Mouse (Mus musculus): Measurements from ENCODE around the gene Mast3. TPM values are rescaled to one million over a fixed set of nuclear protein-coding genes. Genes with fewer than 3 reads are reported as not detected.

The Mast3 gene
- polyA plus RNA-seq, 1 experiment: 45.2 TPM

DNA sequence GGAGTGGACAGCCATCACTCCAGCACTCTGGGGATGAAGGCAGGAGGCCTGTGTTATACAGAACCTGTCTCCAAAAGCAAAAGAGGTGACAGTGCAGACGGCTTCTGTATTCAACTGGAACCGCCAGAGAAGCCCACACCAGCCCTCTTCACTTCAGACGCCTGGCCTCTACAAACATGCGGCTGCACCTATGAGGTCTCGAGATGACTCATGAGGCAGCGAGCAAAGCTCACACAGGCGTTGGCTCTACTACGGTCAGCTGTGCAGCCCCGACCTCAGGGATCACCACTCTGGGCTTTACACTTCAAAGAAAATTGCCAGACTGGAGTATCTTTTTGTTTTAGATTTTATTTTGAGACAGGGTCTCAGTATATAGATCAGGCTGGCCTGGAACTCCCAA is 32.0 kb downstream of the Mast3 start:
- no peak for DNase-seq (ENCODE audit: low read depth)

GRCm38 (mm10) chr8:70772075-70772474 is 32.8 kb downstream of the Mast3 start:
- no peak for DNase-seq (ENCODE audit: low read depth)
- TF ChIP-seq POLR2A (IDR thresholded peaks at IDR 0.05; ENCODE audit: borderline replicate concordance, extremely low read depth, insufficient read depth, insufficient read length, poor library complexity, severe bottlenecking) (no peak), CTCF (IDR thresholded peaks at IDR 0.05; ENCODE audit: borderline replicate concordance, extremely low read depth, insufficient read depth, insufficient read length) (no peak)

More for the DNA sequence above, 32.0 kb downstream of the Mast3 start:
- TF ChIP-seq CTCF (IDR thresholded peaks at IDR 0.05; ENCODE audit: borderline replicate concordance, extremely low read depth, insufficient read depth, insufficient read length): no peak
- no peak for TF ChIP-seq POLR2A (IDR thresholded peaks at IDR 0.05; ENCODE audit: borderline replicate concordance, extremely low read depth, insufficient read depth, insufficient read length, poor library complexity, severe bottlenecking)

GRCm38 (mm10) chr8:70771217-70771616 is 33.6 kb downstream of the Mast3 start:
- TF ChIP-seq CTCF (IDR thresholded peaks at IDR 0.05; ENCODE audit: borderline replicate concordance, extremely low read depth, insufficient read depth, insufficient read length) (no peak), POLR2A (IDR thresholded peaks at IDR 0.05; ENCODE audit: borderline replicate concordance, extremely low read depth, insufficient read depth, insufficient read length, poor library complexity, severe bottlenecking) (no peak)
- no peak for DNase-seq (ENCODE audit: low read depth)

DNA sequence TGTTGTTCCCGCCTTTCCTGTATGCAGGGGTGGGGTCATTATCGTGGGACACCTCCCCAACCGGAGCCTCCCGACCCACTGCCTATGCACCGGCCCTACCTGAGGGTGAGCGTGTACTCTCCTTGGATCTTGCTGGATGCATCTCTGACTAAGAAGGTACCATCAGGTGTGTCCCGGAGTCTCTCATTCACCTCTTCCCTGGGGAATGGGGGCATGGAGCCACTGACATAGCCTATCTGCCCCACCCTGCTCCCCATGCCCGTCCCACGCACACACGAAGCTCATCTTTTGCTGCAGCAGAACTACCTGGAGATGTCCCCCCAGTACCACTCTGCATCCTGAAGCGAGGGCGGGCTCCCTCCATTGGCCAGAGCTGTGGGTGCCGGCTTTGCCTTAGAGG is 34.1 kb downstream of the Mast3 start:
- TF ChIP-seq POLR2A (IDR thresholded peaks at IDR 0.05; ENCODE audit: borderline replicate concordance, extremely low read depth, insufficient read depth, insufficient read length, poor library complexity, severe bottlenecking) (no peak), CTCF (IDR thresholded peaks at IDR 0.05; ENCODE audit: borderline replicate concordance, extremely low read depth, insufficient read depth, insufficient read length) (no peak)
- DNase-seq (ENCODE audit: low read depth): no peak

DNA sequence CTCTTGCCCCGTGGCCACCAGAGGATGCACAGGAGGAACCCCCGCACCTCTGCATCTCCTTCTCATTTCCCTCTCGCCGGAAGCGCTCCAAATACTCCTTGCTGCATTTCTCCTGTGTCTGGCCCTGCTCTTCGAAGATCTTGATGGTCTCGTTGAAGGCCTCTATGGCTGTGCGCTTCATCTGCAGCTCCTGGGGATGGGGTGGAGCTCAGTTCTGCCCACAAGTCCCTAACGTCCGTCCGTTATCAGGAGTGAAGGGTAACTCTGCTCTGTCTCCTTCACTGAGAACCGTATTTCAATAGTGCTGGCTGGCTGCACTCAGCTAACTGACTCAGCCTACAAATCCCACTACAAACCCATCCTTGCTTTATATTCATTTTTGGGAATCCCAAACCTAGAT is 35.0 kb downstream of the Mast3 start:
- DNase-seq (ENCODE audit: low read depth): no peak
- TF ChIP-seq POLR2A (IDR thresholded peaks at IDR 0.05; ENCODE audit: borderline replicate concordance, extremely low read depth, insufficient read depth, insufficient read length, poor library complexity, severe bottlenecking) (no peak), CTCF (IDR thresholded peaks at IDR 0.05; ENCODE audit: borderline replicate concordance, extremely low read depth, insufficient read depth, insufficient read length) (no peak)

DNA sequence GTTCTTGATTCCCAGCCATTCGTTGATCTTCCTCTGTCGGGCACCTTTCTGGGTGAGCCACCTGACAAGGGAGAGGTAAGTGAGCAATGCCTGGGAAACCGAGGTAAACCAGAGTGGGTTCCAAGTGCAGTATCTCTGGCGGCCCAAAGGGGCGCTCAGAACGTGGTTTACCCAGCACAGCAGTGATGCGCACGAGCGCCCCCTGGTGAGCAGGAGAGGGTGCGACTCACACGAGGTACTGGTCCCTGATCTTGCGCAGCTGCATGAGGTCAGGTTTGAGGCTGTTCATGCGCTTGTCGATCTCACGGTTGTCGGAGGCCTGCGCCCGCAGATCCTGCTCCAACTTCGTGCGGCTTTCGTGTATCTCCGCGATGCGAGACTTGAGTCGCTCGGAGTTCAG is 35.5 kb downstream of the Mast3 start:
- peak; percentile 100 for TF ChIP-seq CTCF (IDR thresholded peaks at IDR 0.05; ENCODE audit: borderline replicate concordance, extremely low read depth, insufficient read depth, insufficient read length)
- TF ChIP-seq POLR2A (IDR thresholded peaks at IDR 0.05; ENCODE audit: borderline replicate concordance, extremely low read depth, insufficient read depth, insufficient read length, poor library complexity, severe bottlenecking): no peak

DNA sequence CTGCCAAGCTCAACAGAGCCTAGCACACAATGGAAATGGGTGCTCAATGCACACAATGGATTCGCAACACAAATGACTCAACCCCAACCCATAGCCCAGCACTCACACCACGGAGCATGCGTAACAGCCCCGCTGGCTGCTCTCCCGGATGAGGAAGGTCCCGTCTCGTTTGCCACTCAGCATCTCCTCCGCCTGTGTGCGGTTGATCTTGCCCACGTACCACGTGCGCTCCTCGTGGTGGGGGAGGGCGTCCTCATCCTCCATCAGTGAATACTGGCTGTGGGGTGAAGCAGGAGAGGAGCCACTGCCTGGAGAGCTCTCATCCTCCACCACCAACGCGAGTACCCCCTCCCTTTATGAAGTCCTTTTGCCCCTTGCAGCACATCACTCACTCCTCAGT is 35.9 kb downstream of the Mast3 start:
- TF ChIP-seq POLR2A (IDR thresholded peaks at IDR 0.05; ENCODE audit: borderline replicate concordance, extremely low read depth, insufficient read depth, insufficient read length, poor library complexity, severe bottlenecking) (no peak), CTCF (IDR thresholded peaks at IDR 0.05; ENCODE audit: borderline replicate concordance, extremely low read depth, insufficient read depth, insufficient read length) (no peak)
- DNase-seq (ENCODE audit: low read depth): no peak

More for the DNA sequence above, 35.5 kb downstream of the Mast3 start:
- peak; percentile 97 for DNase-seq (ENCODE audit: low read depth)

- no peak for DNase-seq (ENCODE audit: low read depth)
These were observed 36.5 kb downstream of the Mast3 start for GRCm38 (mm10) chr8:70768231-70768776.

GRCm38 (mm10) chr8:70767503-70767902 is 37.4 kb downstream of the Mast3 start:
- DNase-seq (ENCODE audit: low read depth): no peak
- no peak for TF ChIP-seq POLR2A (IDR thresholded peaks at IDR 0.05; ENCODE audit: borderline replicate concordance, extremely low read depth, insufficient read depth, insufficient read length, poor library complexity, severe bottlenecking)
- TF ChIP-seq CTCF (IDR thresholded peaks at IDR 0.05; ENCODE audit: borderline replicate concordance, extremely low read depth, insufficient read depth, insufficient read length): no peak

More at GRCm38 (mm10) chr8:70768231-70768776, 36.5 kb downstream of the Mast3 start:
- TF ChIP-seq POLR2A (IDR thresholded peaks at IDR 0.05; ENCODE audit: borderline replicate concordance, extremely low read depth, insufficient read depth, insufficient read length, poor library complexity, severe bottlenecking) (no peak), CTCF (IDR thresholded peaks at IDR 0.05; ENCODE audit: borderline replicate concordance, extremely low read depth, insufficient read depth, insufficient read length) (no peak)

DNA sequence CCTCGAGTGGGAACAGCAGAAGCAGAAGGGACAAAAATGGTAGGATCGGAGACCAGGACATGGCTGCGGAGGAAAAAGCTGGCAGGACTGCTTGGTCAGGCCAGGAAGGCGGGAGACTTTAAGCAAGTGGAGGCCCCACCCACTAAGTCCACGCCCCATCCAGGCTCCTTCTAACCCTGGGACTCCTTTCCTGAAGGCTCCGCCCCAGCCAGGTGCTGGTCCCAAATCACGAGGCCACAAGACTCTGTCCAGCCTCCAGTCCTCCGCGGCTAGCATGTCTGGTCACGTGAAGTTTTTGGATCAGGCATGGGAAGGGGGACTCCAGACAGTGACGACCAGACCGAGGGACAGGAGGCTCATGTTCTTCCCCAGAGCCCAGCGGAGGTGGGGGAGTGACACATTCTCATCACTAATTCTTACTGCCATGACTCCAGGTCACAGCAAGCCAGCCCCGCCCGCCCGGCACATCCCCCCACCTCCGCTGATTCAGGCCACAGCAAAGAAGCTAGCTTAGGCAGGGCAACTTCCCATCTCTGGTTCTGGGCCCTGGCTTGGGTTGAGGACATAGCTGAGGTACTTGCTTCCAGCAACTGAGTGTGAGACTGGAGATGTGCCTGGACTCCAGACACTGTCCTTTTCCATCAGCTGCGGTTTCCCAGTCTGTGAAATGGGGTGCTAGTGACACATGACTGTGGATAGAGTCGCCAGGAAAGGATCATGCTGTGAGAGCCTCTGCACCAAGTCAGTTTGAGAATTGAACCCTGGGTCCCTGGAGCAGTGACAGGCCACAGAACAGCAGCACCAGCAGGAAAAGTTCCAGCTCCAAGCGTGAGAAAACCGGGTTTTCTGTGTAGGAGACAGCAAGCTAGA is 38.0 kb downstream of the Mast3 start:
- DNase-seq (ENCODE audit: low read depth): peak; percentile 50
- TF ChIP-seq CTCF (IDR thresholded peaks at IDR 0.05; ENCODE audit: borderline replicate concordance, extremely low read depth, insufficient read depth, insufficient read length): no peak
- no peak for TF ChIP-seq POLR2A (IDR thresholded peaks at IDR 0.05; ENCODE audit: borderline replicate concordance, extremely low read depth, insufficient read depth, insufficient read length, poor library complexity, severe bottlenecking)

GRCm38 (mm10) chr8:70765838-70766570 is 38.9 kb downstream of the Mast3 start:
- DNase-seq (ENCODE audit: low read depth): no peak
- TF ChIP-seq CTCF (IDR thresholded peaks at IDR 0.05; ENCODE audit: borderline replicate concordance, extremely low read depth, insufficient read depth, insufficient read length): no peak
- TF ChIP-seq POLR2A (IDR thresholded peaks at IDR 0.05; ENCODE audit: borderline replicate concordance, extremely low read depth, insufficient read depth, insufficient read length, poor library complexity, severe bottlenecking): no peak
